In the genomic region with DNA sequence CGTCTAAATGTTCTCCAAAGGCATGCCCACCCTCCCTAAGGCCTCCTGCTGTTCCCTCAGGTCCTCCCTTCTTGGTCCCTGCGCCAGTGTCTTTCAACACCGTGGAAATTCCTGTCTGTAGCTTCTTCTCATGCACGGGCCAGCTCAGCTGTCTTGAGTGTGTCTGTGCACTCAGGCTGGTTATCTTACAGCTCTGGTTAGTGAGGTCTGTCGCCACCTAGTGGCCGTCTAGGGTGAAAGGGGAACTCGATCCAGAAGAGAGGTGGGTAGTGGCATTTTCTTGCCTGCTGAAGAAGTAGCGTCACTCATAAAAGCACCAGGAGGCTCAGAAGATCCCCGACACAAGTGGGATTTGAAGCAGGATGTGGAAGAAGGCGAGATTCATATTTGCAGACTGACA, we compare ENCODE assay signal across 8 mouse cellular contexts.
DNase-seq lines count a peak whose midpoint lies in the region; ATAC-seq and TF ChIP-seq lines count a peak whose summit lies in the region.

No protein-coding gene starts in this region.

- no peak overlapping the region for H3K4me2 ChIP-seq in liver, embryonic 12.5 days
- no peak overlapping the region for H3K4me2 ChIP-seq in intestine, postnatal 0 days (replicated peaks; ENCODE audit: low read depth)
- no peak overlapping the region for H3K4me2 ChIP-seq in midbrain, embryonic 16.5 days (ENCODE audit: low read length)

- no peak overlapping the region for H3K9ac ChIP-seq in liver, embryonic 12.5 days
- H3K9ac ChIP-seq in intestine, postnatal 0 days (ENCODE audit: low read depth, low read length) = no peak overlapping the region
- H3K9ac ChIP-seq in midbrain, embryonic 16.5 days (ENCODE audit: low read depth, low read length) = no peak overlapping the region

- ATAC-seq in liver, embryonic 12.5 days = no peak
- ATAC-seq in intestine, postnatal 0 days = no peak
- peak; percentile 75 for ATAC-seq in midbrain, embryonic 16.5 days

- DNase-seq in liver = peak; percentile 77
- peak; percentile 88 for DNase-seq in embryo, embryonic 11 days
- peak; percentile 35 to 72 for DNase-seq in gastrocnemius, postnatal 4 days (ENCODE audit: low spot score in 2 of 2)
- peak; percentile 90 for DNase-seq in left cerebral cortex, postnatal 4 days
- DNase-seq in spleen, adult 2 months (ENCODE audit: low read depth in 1 of 2, low spot score in 2 of 2) = peak; percentile 67 to 77

- 5% methylated on average over 10 of the region's 10 CpGs for WGBS in liver, embryonic 12.5 days (ENCODE audit: insufficient replicate concordance)
- WGBS in intestine, postnatal 0 days = 4% methylated on average over 10 of the region's 10 CpGs
- 7% methylated on average over 10 of the region's 10 CpGs for WGBS in midbrain, embryonic 16.5 days
- 6% methylated on average over 10 of the region's 10 CpGs for WGBS in spleen, adult 2 months

- H3K4me3 ChIP-seq in liver, embryonic 12.5 days = no peak overlapping the region
- H3K4me3 ChIP-seq in intestine, postnatal 0 days (ENCODE audit: low read depth, low read length) = no peak overlapping the region
- H3K4me3 ChIP-seq in midbrain, embryonic 16.5 days (ENCODE audit: low read depth, low read length) = no peak overlapping the region
- H3K4me3 ChIP-seq in spleen, adult 2 months (ENCODE audit: extremely low read depth, insufficient read depth, insufficient read length) = no peak overlapping the region

- H3K4me1 ChIP-seq in liver, embryonic 12.5 days = no peaks in the 10 kb centered on the region
- H3K4me1 ChIP-seq in intestine, postnatal 0 days (replicated peaks; ENCODE audit: control insufficient read depth, insufficient read depth, low read length) = no peaks in the 10 kb centered on the region
- peaks cover 9% of the 10 kb centered on the region for H3K4me1 ChIP-seq in midbrain, embryonic 16.5 days (ENCODE audit: control insufficient read depth, insufficient read depth, low read length)
- H3K4me1 ChIP-seq in spleen, adult 2 months (ENCODE audit: control insufficient read depth, insufficient read depth, insufficient read length) = no peaks in the 10 kb centered on the region

- H3K27me3 ChIP-seq in liver, embryonic 12.5 days (replicated peaks) = peaks cover 6% of the 10 kb centered on the region; the same call in 1 of the 2 replicates
- H3K27me3 ChIP-seq in intestine, postnatal 0 days (replicated peaks; ENCODE audit: control insufficient read depth, insufficient read depth, low read length) = no peaks in the 10 kb centered on the region
- H3K27me3 ChIP-seq in midbrain, embryonic 16.5 days (ENCODE audit: control insufficient read depth, insufficient read depth, low read depth, low read length) = no peaks in the 10 kb centered on the region
- 0 out of 2 replicates have a peak, but pooled peaks cover 1% of the 10 kb centered on the region for H3K27me3 ChIP-seq in spleen, adult 2 months (ENCODE audit: control insufficient read depth, insufficient read depth, low read length)

- no peak for TF ChIP-seq POLR2A in spleen, adult 2 months (IDR thresholded peaks at IDR 0.05; ENCODE audit: low read depth, low read length)

- H3K27ac ChIP-seq in liver, embryonic 12.5 days = no peak overlapping the region
- H3K27ac ChIP-seq in intestine, postnatal 0 days (ENCODE audit: low read depth, low read length) = no peak overlapping the region
- H3K27ac ChIP-seq in midbrain, embryonic 16.5 days (ENCODE audit: low read length) = no peak overlapping the region
- no peak overlapping the region for H3K27ac ChIP-seq in spleen, adult 2 months (ENCODE audit: insufficient read depth, low read length)

- H3K36me3 ChIP-seq in liver, embryonic 12.5 days = no peaks in the 10 kb centered on the region
- H3K36me3 ChIP-seq in intestine, postnatal 0 days (ENCODE audit: control insufficient read depth, insufficient read depth) = no peaks in the 10 kb centered on the region
- H3K36me3 ChIP-seq in midbrain, embryonic 16.5 days (ENCODE audit: control insufficient read depth, insufficient read depth, low read length) = no peaks in the 10 kb centered on the region
- H3K36me3 ChIP-seq in spleen, adult 2 months (ENCODE audit: control insufficient read depth, insufficient read depth, low read length) = no peaks in the 10 kb centered on the region

- H3K9me3 ChIP-seq in liver, embryonic 12.5 days (replicated peaks) = no peaks in the 10 kb centered on the region
- no peaks in the 10 kb centered on the region for H3K9me3 ChIP-seq in intestine, postnatal 0 days (ENCODE audit: control insufficient read depth)
- no peaks in the 10 kb centered on the region for H3K9me3 ChIP-seq in midbrain, embryonic 16.5 days (replicated peaks; ENCODE audit: control insufficient read depth, low read length, poor library complexity, severe bottlenecking)

- peak; percentile 98 for TF ChIP-seq CTCF in intestine, postnatal 0 days (IDR thresholded peaks at IDR 0.05; ENCODE audit: low read depth)
- peak; percentile 84; the same call in 1 of the 2 replicates for TF ChIP-seq CTCF in spleen, adult 2 months (IDR thresholded peaks at IDR 0.05; ENCODE audit: extremely low read depth, insufficient read depth, insufficient read length, insufficient replicate concordance)

- intact Hi-C loops in left cerebral cortex, postnatal 4 days (cut with DNase I) = loop anchor here (10.0 kb wide), 1 partner anchor 340 kb away; no protein-coding TSS in a partner anchor
